Mouse (Mus musculus) midbrain, embryonic 11.5 days (tissue): Measurements from ENCODE around the gene Hist1h2bh. TPM values are rescaled to one million over a fixed set of nuclear protein-coding genes. Genes with fewer than 3 reads are reported as not detected.
A peak's percentile ranks its signal among the peaks of the same experiment; 100 is the strongest.
"Not testable (repeated sequence)": the region's sequence is repeated elsewhere in the genome, so short reads cannot be mapped to it uniquely, and the experiment has no call there.

Source experiments
- ATAC-seq: fragments of 200-750 bp; cut with Nextera tagmentation; 2 replicates; pipeline ENCODE4 v1.8.0; 2017; ENCODE audit warnings: moderate TSS enrichment, moderate library complexity; ENCODE audit not compliant: low FRiP score
- DNase-seq: peaks from one replicate; pipeline ENCODE4 v3.0.0; 2015; ENCODE audit warnings: low spot score; ENCODE audit errors: missing footprints
- H3K27ac ChIP-seq: fragments of 300-500 bp; sonication (generic); 2 replicates; pipeline ENCODE4 v1.5.1; 2014; ENCODE audit warnings: low read depth, low read length
- H3K27me3 ChIP-seq: fragments of 300-500 bp; sonication (generic); 2 replicates; pipeline ENCODE4 v1.6.1; 2014; ENCODE audit warnings: mild to moderate bottlenecking, low read length, moderate library complexity, mixed read lengths; ENCODE audit not compliant: control insufficient read depth, insufficient read depth
- H3K36me3 ChIP-seq: fragments of 300-500 bp; sonication (generic); 2 replicates; pipeline ENCODE4 v1.6.1; 2014; ENCODE audit warnings: mild to moderate bottlenecking, low read length, moderate library complexity, mixed read lengths; ENCODE audit not compliant: control insufficient read depth, insufficient read depth
- H3K4me1 ChIP-seq: fragments of 300-500 bp; sonication (generic); 2 replicates; pipeline ENCODE4 v1.6.1; 2014; ENCODE audit warnings: low read length; ENCODE audit not compliant: control insufficient read depth, insufficient read depth
- H3K4me2 ChIP-seq: fragments of 300-500 bp; sonication (generic); 2 replicates; pipeline ENCODE4 v1.6.1; 2014; ENCODE audit warnings: mild to moderate bottlenecking, moderate library complexity
- H3K4me3 ChIP-seq: fragments of 300-500 bp; sonication (generic); 2 replicates; pipeline ENCODE4 v1.5.1; 2014; ENCODE audit warnings: low read depth, low read length
- H3K9ac ChIP-seq: fragments of 300-500 bp; sonication (generic); 2 replicates; pipeline ENCODE4 v1.6.1; 2014; ENCODE audit warnings: low read length
- H3K9me3 ChIP-seq: fragments of 300-500 bp; sonication (generic); 2 replicates; pipeline ENCODE4 v1.6.1; 2016; ENCODE audit warnings: low read length; ENCODE audit not compliant: control insufficient read depth
- WGBS: fragments of 180-500 bp; shearing (Covaris S2); extraction: QIAGEN DNeasy Blood & Tissue Kit; methylation state at CpG from one replicate; pipeline ENCODE4 v1.1.7; 2014; 5-methylcytosine and 5-hydroxymethylcytosine counted together
- polyA plus RNA-seq: library from polyadenylated mRNA; unstranded; fragments of >200 nt; fragmentation: Nextera tagmentation; extraction: Ambion mirVana; gene quantifications from 2 replicates; pipeline ENCODE4 v1.2.1, GENCODE M21; 2014

The Hist1h2bh gene
- polyA plus RNA-seq, 1 experiment from 2014 or later = 0.44 TPM

DNA sequence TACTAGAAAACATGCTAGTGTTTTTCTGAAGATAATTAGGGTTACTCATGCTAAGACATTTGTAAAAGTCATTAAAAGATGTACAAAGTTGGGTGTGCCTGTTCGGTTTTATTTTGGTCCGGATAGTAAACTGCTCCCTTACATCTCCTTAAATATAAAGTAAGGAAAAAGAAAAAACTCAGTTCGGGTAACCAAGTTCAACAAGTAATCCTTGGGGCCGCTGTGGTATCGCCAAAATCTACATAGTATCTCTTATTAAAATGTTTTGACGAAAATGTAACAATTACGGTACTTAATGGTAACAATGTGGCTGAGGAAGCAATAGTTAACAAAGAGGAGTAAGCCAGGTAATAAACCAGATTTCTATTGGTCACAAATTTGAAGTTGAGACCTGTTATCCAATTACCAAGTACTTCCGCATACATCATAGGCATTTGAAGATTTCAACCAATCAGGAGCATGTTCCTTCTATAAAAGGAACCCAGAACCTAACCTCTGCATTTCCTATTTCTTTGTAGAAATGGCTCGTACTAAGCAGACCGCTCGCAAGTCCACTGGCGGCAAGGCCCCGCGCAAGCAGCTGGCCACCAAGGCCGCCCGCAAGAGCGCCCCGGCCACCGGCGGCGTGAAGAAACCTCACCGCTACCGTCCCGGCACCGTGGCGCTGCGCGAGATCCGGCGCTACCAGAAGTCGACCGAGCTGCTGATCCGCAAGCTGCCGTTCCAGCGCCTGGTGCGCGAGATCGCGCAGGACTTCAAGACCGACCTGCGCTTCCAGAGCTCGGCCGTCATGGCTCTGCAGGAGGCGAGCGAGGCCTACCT lies 984 bp upstream of the Hist1h2bh start, which contains the start of gene Hist1h3f:
Gene Hist1h3f (plus strand): TSS at position 88 of the 822 bp plus-strand sequence.
- H3K4me2 ChIP-seq = peak within 1 kb of the TSS; percentile 62
- H3K9ac ChIP-seq = peak within 1 kb of the TSS; percentile 74
- H3K27me3 ChIP-seq = no peaks in the 10 kb centered on the region
- no peaks in the 10 kb centered on the region for H3K36me3 ChIP-seq
- peaks cover 2% of the 10 kb centered on the region; the same call in 1 of the 2 replicates for H3K4me1 ChIP-seq
- no peaks in the 10 kb centered on the region for H3K9me3 ChIP-seq
- peak within 1 kb of the TSS; percentile 90 for H3K27ac ChIP-seq
- peak within 1 kb of the TSS; percentile 43 for H3K4me3 ChIP-seq
- DNase-seq (peak; percentile 99), ATAC-seq (peak; percentile 95)
- under 1% methylated on average over 22 of the region's 45 CpGs for WGBS

DNA sequence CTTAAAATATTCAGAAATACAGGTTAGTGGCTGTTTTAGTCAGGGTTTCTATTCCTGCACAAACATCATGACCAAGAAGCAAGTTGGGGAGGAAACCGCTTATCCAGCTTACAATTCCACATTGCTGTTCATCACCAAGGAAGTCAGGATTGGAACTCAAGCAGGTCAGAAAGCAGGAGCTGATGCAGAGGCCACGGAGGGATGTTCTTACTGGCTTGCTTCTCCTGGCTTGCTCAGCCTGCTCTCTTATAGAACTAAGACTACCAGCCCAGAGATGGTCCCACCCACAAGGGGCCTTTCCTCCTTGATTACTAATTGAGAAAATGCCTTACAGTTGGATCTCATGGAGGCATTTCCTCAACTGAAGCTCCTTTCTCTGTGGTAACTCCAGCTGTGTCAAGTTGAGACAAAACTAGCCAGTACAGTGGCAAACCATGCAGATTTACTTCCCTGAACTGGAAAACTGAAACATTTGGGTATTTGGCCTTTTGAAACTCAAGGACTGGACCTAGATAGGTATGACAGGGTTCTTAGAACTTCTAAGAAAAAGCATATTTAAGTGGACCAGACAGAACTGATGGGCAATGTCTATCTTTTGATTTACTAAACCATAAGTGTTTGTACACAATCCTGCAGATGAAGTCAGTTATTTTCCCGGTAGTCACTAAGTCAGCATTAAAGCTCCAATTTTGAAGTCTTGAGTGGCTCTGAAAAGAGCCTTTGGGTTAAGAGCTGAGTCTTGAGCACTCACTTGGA lies 789 bp downstream of the Hist1h2bh start:
- H3K27ac ChIP-seq = peak overlapping the region; percentile 79
- DNase-seq = peak; percentile 91
- H3K4me1 ChIP-seq, H3K36me3 ChIP-seq, H3K9me3 ChIP-seq, H3K27me3 ChIP-seq, ATAC-seq: not testable (repeated sequence)
- H3K9ac ChIP-seq = peak overlapping the region; percentile 74
- WGBS = 2% methylated on average over 3 of the region's 3 CpGs
- peak overlapping the region; percentile 43 for H3K4me3 ChIP-seq
- peak overlapping the region; percentile 62 for H3K4me2 ChIP-seq

DNA sequence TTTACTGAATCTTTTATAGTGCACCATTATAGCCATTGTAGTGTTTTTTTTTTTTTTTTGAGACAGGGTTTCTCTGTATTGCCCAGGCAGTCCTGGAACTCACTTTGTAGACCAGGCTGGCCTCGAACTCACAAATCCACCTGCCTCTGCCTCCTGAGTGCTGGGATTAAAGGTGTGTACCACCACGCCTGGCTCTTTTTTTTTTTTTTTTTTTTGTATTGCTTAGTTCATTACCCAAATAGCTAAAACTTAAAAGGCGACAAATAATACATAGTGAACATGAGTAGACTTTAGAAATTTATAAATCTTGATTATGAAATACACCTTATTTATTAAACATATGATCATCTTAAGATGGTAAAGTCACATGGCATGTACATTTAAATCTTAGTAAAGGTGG lies 1.7 kb downstream of the Hist1h2bh start:
- no peak overlapping the region for H3K4me2 ChIP-seq
- no peak overlapping the region for H3K27ac ChIP-seq
- H3K4me3 ChIP-seq = no peak overlapping the region
- no peak overlapping the region for H3K9ac ChIP-seq
- no peaks in the 10 kb centered on the region for H3K36me3 ChIP-seq
- 82% methylated on average over 3 of the region's 3 CpGs for WGBS
- DNase-seq (no peak), ATAC-seq (no peak)
- H3K27me3 ChIP-seq = no peaks in the 10 kb centered on the region
- peaks cover 8% of the 10 kb centered on the region; the same call in 1 of the 2 replicates for H3K4me1 ChIP-seq
- no peaks in the 10 kb centered on the region for H3K9me3 ChIP-seq

DNA sequence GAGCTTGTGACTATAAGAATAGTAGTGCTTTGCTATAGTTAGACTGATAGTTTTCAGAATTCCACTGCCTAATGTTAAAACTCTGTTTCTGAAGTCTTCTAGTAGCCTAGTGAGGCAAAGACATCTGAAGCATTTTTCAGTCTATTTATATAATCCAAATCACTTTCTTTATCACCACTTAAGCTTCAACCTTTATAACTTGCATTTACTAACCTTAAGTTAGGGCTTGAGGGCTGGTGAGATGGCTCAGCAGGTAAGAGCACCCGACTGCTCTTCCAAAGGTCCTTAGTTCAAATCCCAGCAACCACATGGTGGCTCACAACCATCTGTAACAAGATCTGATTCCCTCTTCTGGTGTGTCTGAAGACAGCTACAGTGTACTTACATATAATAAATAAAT lies 3.4 kb downstream of the Hist1h2bh start:
- H3K4me3 ChIP-seq, H3K9ac ChIP-seq, H3K27me3 ChIP-seq, H3K4me1 ChIP-seq, DNase-seq, H3K36me3 ChIP-seq, H3K9me3 ChIP-seq, ATAC-seq, H3K4me2 ChIP-seq, H3K27ac ChIP-seq: not testable (repeated sequence)
- WGBS = 75% methylated on average over 1 of the region's 1 CpGs

DNA sequence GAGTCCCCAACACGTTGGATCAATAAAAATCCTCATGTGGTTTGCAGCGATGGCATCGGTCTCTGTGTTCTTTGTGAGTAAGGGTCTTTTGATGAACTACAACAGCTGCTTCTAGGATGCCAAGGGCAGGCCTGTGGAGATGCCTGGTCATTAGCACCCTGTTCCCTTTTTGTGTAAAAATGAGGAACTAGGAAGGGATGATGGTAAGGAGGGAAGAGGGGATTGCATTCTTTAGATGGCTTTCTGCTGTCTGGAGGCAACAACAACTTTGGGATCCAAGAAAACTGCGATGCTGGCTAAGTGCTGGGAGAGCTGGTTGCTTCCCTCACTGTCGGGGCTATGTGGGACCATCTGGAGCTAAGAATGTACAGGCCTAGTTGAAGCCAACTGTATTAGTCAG lies 4.9 kb downstream of the Hist1h2bh start:
- H3K4me1 ChIP-seq = peaks cover 10% of the 10 kb centered on the region
- H3K27me3 ChIP-seq = no peaks in the 10 kb centered on the region
- DNase-seq (no peak), ATAC-seq (no peak)
- WGBS = 83% methylated on average over 5 of the region's 5 CpGs
- no peaks in the 10 kb centered on the region for H3K36me3 ChIP-seq
- no peak overlapping the region for H3K9ac ChIP-seq
- no peaks in the 10 kb centered on the region for H3K9me3 ChIP-seq
- H3K4me2 ChIP-seq = no peak overlapping the region
- no peak overlapping the region for H3K27ac ChIP-seq
- H3K4me3 ChIP-seq = no peak overlapping the region

DNA sequence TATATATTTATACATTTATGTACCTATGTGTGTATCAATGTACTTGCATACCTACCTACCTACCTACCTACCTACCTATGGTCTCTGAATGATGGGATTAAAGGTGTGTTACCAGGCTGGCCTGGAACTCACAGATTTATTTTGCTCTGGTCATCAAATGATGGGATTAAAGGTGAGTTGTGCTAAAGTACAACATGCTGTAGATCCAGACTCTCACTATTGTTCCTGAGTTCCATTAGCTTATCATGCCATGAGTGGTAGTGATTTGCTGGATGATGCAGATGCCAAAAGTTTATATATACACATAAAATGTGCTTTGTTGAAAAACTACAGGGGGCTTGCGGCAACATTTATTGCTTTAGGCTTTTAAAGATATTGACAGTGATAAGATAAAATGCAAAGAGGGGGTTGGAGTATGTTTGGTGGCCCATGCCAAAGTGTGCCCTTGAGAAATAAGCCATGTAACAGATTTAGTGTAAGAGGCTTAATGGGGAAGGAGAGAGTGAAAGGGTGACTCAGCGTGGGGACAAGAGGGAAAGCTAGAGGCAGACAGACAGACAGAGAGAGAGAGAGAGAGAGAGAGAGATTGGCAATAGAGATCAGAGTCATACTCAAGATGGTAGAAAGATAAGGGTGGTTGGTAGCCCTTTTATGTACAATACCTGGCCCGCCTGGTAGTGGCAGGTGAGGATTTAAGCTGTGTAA lies 6.0 kb downstream of the Hist1h2bh start:
- DNase-seq (peak; percentile 86), ATAC-seq (no peak)
- peaks cover 15% of the 10 kb centered on the region for H3K4me1 ChIP-seq
- H3K9me3 ChIP-seq = no peaks in the 10 kb centered on the region
- 78% methylated on average over 3 of the region's 3 CpGs for WGBS
- H3K9ac ChIP-seq = no peak overlapping the region
- H3K4me3 ChIP-seq = no peak overlapping the region
- H3K27ac ChIP-seq = no peak overlapping the region; the same call in 1 of the 2 replicates
- H3K27me3 ChIP-seq = no peaks in the 10 kb centered on the region
- no peaks in the 10 kb centered on the region for H3K36me3 ChIP-seq
- H3K4me2 ChIP-seq = peak overlapping the region; percentile 45

DNA sequence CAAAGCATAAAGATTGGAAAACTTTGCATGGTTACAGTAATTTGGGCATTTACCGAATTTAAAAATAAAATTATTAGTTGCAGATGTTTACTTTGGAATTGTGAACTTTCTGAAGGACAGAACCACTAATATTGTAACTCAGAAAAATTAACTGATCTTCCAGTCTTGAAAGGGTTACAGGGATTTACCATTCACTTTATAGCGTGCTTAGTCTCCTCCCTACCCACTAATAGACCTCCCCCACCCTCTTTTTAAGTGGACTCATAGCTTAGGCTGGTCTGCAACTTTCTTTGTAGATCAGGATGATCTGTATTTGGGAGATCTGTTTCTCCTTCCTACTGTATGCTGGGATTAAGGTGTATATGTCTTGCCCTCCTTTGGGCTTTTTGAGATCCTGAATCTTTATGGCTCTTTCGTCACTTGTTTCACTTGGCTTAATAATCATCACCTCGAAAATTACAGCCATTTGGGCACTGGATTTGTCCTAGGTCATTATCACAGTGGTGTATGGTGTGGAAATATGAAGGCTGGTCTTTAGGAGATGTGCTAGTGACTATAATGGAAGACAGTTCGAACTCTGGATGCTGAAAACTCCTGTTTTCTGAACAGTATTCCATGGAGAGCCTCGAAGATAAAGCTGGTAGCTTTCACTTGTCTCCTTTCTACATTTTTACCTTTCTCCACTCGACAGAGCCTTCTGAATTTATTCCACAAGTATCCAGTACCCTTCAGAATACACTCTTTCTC lies 6.9 kb downstream of the Hist1h2bh start:
- H3K4me2 ChIP-seq = peak overlapping the region; percentile 45
- WGBS = 22% methylated on average over 7 of the region's 7 CpGs
- peak; percentile 87 for DNase-seq
- H3K27ac ChIP-seq = peak overlapping the region; percentile 98
- no peak for ATAC-seq
- H3K27me3 ChIP-seq = no peaks in the 10 kb centered on the region
- H3K4me1 ChIP-seq = peaks cover 16% of the 10 kb centered on the region
- no peaks in the 10 kb centered on the region for H3K9me3 ChIP-seq
- peak overlapping the region; percentile 48 for H3K4me3 ChIP-seq
- H3K36me3 ChIP-seq = no peaks in the 10 kb centered on the region
- peak overlapping the region; percentile 69 for H3K9ac ChIP-seq
